Mouse (Mus musculus) testis, postnatal 14 days (tissue): ENCODE results near the gene Ssr1.
A peak's percentile ranks its signal among the peaks of the same experiment; 100 is the strongest.

Experiments used
- DNase-seq: peaks from one replicate; pipeline ENCODE4 v3.0.0; 2021; ENCODE audit warnings: low spot score

The Ssr1 gene

DNA sequence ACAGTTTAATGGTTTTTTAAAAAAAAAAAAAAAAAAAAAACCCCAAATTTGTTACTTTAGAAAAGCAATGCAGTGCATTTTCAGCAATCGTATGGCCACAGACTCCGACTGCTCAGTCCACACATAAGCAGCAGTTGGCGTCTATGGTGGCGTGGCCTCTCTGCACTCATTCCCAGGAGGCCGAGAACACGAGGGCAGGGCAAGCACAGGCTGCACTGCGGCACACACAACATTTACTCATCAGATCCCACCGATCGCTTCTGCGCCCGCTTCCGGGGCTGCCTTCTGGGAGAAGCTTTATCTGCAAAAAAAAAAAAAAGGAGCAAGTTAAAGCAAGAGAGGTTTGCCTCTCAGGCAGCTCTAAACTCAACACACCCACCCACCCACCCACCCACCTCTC is 14.5 kb downstream of the Ssr1 start:
- no peak for DNase-seq

DNA sequence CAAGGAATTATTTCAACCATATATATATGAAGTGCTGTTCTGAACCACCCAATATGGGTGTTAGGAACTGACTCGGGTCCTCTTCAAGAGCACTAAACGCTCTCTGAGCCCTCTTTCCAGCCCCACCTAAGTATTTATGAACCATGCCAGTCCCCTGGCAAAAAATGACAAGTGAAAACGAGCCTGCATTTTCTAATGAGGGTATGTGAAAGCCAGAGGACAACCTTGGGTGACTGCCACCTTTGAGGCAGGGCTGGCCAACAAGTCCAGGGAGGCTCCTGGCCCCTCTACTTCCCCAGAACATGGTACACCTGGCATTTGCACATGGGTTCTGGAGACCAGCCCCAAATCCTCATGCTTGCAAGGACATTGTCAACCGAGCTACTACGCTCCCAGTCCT is 19.3 kb downstream of the Ssr1 start:
- no peak for DNase-seq

DNA sequence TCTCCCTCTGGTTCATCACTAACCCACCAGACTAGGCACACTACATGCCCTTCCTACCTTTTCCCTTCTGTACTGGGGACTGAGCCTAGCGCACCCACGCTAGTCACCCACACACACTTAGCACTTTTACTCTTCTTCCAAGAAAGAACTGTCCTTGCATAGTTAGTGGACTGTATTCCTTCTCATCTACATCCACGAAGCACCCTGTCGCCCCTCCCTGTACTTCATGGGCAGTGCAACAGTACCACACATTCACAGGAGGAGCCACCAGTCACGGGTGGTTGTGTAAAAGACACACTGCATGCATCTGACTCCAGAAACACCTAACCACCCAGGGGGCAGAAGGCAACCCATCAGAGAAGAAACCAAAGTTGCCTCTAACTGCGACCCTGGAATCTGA is 20.0 kb downstream of the Ssr1 start:
- no peak for DNase-seq

GRCm38 (mm10) chr13:37970887-37971530 is 23.0 kb downstream of the Ssr1 start:
- DNase-seq = no peak

DNA sequence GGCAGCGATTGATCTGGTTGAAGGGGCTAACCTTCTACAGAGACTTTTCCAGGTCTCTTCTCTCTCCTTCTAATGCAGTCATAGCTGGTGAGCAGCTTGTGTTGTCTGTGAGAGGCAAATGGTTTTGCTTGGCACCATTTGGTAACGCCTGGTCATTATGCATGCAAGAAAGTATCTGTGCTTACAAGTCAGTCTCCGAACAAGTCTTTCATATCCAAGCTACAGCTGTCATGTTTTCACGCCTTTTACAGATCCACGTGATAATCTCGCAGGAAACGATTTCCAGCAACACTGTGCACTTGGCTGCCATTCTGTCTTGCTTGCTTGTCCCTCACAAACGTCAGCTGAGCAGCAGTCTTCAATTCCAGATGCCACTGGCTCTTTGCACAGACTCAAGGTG is 24.0 kb downstream of the Ssr1 start:
- DNase-seq = no peak

DNA sequence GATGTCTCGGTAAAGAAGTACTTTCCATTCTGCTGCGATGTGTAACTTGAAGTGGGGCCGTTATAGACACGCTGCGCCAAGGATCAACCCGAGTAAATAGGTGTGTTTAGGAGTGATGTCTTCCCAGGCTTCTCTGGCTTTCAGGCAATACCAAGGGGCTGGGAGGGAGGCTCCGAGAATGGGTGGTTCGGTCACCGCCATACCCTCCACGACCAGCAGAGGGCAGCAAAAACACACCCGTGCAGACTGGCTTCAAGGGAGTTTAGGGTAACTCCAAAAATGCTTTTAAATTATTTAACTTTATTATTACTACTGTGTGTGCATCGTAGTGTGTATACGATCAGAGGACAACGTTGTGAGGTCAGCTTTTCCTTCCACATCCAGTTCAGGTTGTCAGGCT is 24.7 kb downstream of the Ssr1 start:
- DNase-seq = peak; percentile 67

GRCm38 (mm10) chr13:37967565-37967964 is 26.5 kb downstream of the Ssr1 start:
- DNase-seq = no peak

- no peak for DNase-seq
Observed at GRCm38 (mm10) chr13:37967052-37967437, 27.0 kb downstream of the Ssr1 start.

DNA sequence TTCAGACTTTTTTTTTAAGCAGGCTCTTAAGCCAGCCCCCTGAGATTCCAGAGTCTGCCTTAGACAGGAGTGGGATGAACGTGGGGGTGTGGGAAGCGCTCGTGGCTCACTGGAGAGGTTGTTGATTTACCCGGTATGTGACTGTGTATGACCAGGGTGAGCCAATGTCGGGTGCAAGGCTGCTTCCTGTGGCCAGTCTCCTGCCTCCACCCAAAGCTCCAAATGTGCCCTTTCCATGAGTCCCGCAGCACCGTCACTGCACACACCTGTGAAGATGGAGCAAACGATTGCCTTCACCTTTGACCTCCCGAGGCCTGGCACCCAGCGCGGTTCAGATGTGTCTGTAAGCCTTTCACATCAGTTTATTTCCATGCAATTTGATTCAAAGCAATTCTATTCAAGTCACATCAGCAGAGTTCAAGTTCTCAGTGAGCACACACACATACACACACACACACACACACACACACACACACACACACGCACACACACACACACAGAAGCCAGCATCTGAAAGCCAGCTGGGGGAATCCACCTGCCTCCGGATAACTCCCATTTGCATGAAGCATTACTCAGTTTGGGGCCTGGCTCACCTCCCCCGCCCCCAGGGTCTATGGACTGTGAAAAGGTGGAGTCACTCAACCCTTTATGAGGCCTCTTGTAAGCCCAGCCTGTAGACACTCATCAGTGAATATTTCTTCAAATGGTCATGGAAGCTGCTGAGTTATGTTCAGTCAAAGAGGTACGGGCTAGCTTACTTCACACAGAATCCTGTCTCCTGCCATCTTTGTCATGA is 27.6 kb downstream of the Ssr1 start:
- DNase-seq = no peak

- DNase-seq = no peak
Observed at GRCm38 (mm10) chr13:37965126-37965914, 28.7 kb downstream of the Ssr1 start.

- no peak for DNase-seq
Observed at GRCm38 (mm10) chr13:37964128-37965087, 29.6 kb downstream of the Ssr1 start.

DNA sequence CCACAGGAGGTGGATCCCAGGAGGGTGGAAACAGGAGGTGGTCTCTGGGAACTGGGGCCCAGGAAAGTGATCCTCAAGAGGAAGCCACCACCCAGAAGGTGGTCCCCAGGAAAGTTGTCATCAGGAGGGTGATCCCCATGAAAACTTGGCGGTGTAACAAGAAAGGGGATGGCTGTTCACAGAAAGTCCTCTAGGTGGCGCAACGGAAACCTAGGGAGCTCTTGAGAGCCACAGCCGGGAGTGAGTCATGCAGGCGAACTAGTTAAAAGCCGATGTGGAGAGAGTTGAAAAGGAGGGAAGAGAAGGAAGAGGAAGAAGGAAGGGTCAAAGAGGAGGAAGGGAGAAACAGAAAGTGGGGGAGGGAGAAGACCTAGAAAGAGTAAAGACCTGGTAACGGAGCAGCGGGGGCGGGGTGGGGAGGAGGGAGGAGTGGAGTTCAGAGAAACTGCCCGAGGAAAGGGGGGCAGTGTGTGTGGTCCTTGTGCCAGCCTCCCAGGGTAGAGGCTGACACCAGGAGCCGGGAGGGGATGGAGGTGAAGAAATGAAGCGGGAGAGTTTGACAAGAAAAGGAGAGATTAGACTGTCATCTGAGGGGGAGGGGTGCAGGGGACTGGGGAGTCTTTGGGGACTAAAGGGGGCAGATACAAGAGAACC is 30.5 kb downstream of the Ssr1 start:
- peak; percentile 73 for DNase-seq

DNA sequence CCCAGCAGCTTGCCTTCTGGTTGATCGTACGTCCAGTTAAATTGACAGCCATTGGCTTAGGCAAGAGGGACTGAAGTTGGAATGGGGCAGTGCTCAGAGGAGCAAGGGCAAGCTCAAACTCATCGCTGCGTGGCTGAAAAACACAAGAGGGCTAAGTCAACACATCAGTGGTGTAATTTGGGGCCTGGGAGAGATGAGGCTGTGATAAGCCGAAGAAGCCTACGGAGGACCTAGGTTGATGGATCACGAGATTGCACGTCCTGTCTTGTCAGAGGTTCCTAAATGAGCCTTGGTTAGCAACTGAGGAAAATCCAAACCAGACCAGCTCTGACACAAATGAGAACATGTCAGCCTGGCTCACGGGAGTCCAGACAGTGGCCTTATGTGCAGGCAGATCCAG is 31.5 kb downstream of the Ssr1 start:
- no peak for DNase-seq

- no peak for DNase-seq
Observed at GRCm38 (mm10) chr13:37959936-37960335, 34.1 kb downstream of the Ssr1 start.

DNA sequence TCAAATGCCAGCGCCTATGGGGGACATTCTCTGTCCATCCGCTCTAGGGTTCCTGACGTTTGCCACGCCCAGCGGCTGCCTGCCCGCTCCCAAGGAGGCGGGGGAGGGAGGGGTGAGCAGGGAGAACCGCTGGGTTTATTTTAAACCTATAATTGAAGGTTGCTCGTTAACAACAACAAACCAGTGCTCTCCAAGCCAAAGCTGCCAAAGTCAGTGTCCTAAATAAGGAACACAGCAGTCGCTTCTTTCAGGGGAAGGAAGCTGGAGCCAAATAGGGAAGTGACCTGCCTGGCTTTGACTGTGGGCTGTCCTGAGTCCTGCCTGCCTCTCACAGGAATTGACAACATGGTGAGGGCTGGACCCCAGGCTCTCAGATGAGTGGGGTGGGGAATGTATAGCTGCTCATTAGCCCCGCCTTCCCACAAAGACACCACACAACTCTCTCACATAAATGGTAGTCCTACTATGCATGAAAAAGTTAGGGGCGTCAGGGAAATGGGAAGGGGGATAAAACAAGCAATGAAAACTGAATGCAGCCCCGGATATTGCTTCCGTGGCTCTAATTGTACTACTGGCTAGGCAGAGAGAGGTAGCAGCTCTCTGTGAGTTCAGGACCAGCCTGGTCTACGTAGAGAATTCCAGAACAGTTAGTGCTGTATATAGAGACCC is 34.6 kb downstream of the Ssr1 start:
- no peak for DNase-seq

- no peak for DNase-seq
Observed at GRCm38 (mm10) chr13:37958498-37959238, 35.3 kb downstream of the Ssr1 start.

DNA sequence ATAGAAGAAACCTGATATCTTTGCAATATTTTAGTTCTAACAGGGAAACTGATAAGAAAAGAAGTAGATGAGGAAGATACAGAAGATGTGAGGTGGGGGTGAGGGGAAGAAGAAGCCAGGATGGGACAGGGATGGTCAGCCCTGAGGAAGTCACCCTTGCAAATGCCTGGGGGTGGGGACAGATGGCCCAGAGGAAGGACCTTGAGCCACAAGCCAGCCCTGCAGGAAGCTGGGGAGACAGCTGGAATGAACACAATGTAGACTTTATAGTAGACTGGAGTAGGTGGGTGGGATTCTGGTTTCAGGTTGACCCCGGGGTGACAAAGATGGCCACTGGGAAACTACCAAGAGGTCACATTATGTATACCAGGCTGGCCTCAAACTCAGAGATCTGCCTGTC is 39.7 kb downstream of the Ssr1 start:
- no peak for DNase-seq

DNA sequence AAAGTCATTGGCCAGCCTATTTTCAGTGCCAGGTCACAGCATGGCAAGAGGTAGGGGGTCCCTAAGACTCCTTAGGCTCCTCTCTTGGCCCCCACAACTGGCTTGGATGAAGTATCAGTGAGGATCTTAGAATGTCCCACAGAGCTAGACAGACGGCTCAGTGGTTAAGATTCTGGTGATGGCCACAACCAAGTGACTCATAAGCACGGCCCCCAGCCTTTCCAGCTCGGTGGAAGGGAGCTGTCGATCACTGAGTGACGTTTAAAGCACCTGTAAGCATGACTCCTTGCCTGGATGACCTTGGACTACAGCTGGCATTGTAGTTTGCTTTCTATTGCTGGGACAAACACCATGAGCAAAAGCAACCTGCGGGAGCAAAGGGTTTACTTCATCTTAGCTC is 41.0 kb downstream of the Ssr1 start:
- DNase-seq = no peak

DNA sequence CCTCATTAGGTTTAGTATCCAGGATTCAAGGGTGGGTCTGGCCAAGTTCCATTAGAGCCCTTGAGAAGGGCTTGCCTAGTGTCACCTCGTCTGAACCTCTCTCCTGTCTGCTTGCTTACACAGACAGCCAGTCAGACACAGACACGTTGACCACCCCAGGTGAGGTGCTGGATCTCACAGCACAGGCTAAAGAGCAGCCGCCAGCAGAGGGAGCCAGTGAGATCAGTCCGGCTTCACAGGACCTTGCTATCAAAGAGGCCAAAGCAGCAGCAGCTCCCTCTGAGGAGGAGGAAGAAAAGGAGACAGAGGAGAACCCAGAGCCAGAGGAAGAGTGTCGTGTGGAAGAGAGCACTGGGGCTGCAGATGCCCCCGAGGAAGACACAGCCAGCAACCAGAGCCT is 47.3 kb downstream of the Ssr1 start:
- DNase-seq = no peak

- DNase-seq = no peak
Observed at GRCm38 (mm10) chr13:37945392-37945791, 48.6 kb downstream of the Ssr1 start.
